Mouse (Mus musculus) testis, postnatal 10 days (tissue): Measurements from ENCODE around the gene Clca3a1.

Experiments used
- DNase-seq: peaks from one replicate; pipeline ENCODE4 v3.0.0; 2021; ENCODE audit warnings: low spot score

Clca3a1 gene

DNA sequence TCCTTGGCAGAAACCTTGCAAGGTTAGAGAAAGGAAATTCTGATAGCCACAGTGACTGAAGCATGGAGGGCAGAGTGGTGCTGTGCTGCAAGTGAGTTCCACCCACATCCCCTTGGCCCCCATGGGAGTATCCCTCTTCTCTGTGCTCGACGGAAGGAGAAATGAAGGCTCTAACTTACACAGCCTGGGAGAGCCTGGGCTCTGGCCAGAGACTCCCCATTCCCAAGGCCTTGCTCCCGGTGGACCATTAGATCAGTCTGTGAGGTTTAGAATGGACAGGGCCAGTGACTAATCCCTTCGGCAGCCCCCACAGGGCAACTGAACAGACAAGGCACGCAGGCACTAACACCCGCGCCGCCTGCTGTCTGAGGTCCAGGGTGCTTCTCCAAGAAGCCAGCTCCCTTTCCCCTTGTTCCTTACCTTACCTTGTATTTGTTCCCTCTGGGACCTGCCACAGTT, 81.0 kb downstream of the Clca3a1 start:
- no peak for DNase-seq
